Mouse (Mus musculus): ENCODE data around the gene Tnrc6c. TPM values are rescaled to one million over a fixed set of nuclear protein-coding genes. Genes with fewer than 3 reads are reported as not detected.

Gene Tnrc6c
- polyA plus RNA-seq, 1 experiment from 2014 or later = 10.5 TPM

GRCm38 (mm10) chr11:117619581-117619980 lies 34.5 kb upstream of the Tnrc6c start:
- Histone ChIP-seq H3K4me3 (replicated peaks) (no peak overlapping the region), H3K9me3 (replicated peaks) (no peaks in the 10 kb centered on the region), H3K4me1 (peaks cover 38% of the 10 kb centered on the region), H3K36me3 (no peaks in the 10 kb centered on the region), H3K9ac (no peak overlapping the region), H3K27ac (no peak overlapping the region), H3K27me3 (peaks cover 47% of the 10 kb centered on the region), H3K4me2 (no peak overlapping the region)
- no peak for ATAC-seq (replicated peaks; ENCODE audit: low FRiP score)
- 21% methylated on average over 10 of the region's 10 CpGs for WGBS

GRCm38 (mm10) chr11:117625196-117625595 lies 28.9 kb upstream of the Tnrc6c start:
- no peaks in the 10 kb centered on the region for H3K9me3 ChIP-seq (replicated peaks)
- no peaks in the 10 kb centered on the region for H3K36me3 ChIP-seq
- 82% methylated on average over 4 of the region's 4 CpGs for WGBS
- H3K4me3 ChIP-seq (replicated peaks) = no peak overlapping the region
- no peak overlapping the region for H3K4me2 ChIP-seq
- peaks cover 33% of the 10 kb centered on the region for H3K27me3 ChIP-seq
- no peak for ATAC-seq (replicated peaks; ENCODE audit: low FRiP score)
- H3K4me1 ChIP-seq = peaks cover 12% of the 10 kb centered on the region; the same call in 1 of the 2 replicates
- no peak overlapping the region for H3K9ac ChIP-seq
- no peak overlapping the region for H3K27ac ChIP-seq

GRCm38 (mm10) chr11:117626557-117626956 lies 27.5 kb upstream of the Tnrc6c start:
- no peaks in the 10 kb centered on the region for H3K9me3 ChIP-seq (replicated peaks)
- H3K4me2 ChIP-seq = no peak overlapping the region
- H3K27ac ChIP-seq = no peak overlapping the region
- no peak overlapping the region for H3K4me3 ChIP-seq (replicated peaks)
- H3K9ac ChIP-seq = no peak overlapping the region
- H3K36me3 ChIP-seq = no peaks in the 10 kb centered on the region
- 68% methylated on average over 6 of the region's 6 CpGs for WGBS
- peaks cover 10% of the 10 kb centered on the region; the same call in 1 of the 2 replicates for H3K4me1 ChIP-seq
- ATAC-seq (replicated peaks; ENCODE audit: low FRiP score) = no peak
- peaks cover 33% of the 10 kb centered on the region for H3K27me3 ChIP-seq

- H3K9ac ChIP-seq = 0 out of 2 replicates have a peak overlapping the region, but pooled peaks have one; percentile 10
- H3K4me2 ChIP-seq = no peak overlapping the region
- H3K4me3 ChIP-seq (replicated peaks) = no peak overlapping the region
- 28% methylated on average over 5 of the region's 5 CpGs for WGBS
- no peak overlapping the region for H3K27ac ChIP-seq
- H3K36me3 ChIP-seq = no peaks in the 10 kb centered on the region
- ATAC-seq (replicated peaks; ENCODE audit: low FRiP score) = no peak
- H3K9me3 ChIP-seq (replicated peaks) = no peaks in the 10 kb centered on the region
- peaks cover 33% of the 10 kb centered on the region for H3K27me3 ChIP-seq
- peaks cover 10% of the 10 kb centered on the region; the same call in 1 of the 2 replicates for H3K4me1 ChIP-seq
Observed at GRCm38 (mm10) chr11:117627060-117627562, 27.0 kb upstream of the Tnrc6c start.

GRCm38 (mm10) chr11:117627746-117628311 lies 26.3 kb upstream of the Tnrc6c start:
- Histone ChIP-seq H3K27ac (no peak overlapping the region), H3K36me3 (no peaks in the 10 kb centered on the region), H3K4me3 (replicated peaks) (no peak overlapping the region), H3K9me3 (replicated peaks) (no peaks in the 10 kb centered on the region), H3K9ac (no peak overlapping the region), H3K4me2 (no peak overlapping the region), H3K27me3 (peaks cover 33% of the 10 kb centered on the region), H3K4me1 (peaks cover 10% of the 10 kb centered on the region; the same call in 1 of the 2 replicates)
- ATAC-seq (replicated peaks; ENCODE audit: low FRiP score) = no peak
- WGBS = 18% methylated on average over 9 of the region's 9 CpGs

GRCm38 (mm10) chr11:117628312-117628779 lies 25.7 kb upstream of the Tnrc6c start:
- peaks cover 10% of the 10 kb centered on the region; the same call in 1 of the 2 replicates for H3K4me1 ChIP-seq
- H3K4me3 ChIP-seq (replicated peaks) = no peak overlapping the region
- 13% methylated on average over 9 of the region's 9 CpGs for WGBS
- no peak overlapping the region for H3K9ac ChIP-seq
- peaks cover 33% of the 10 kb centered on the region for H3K27me3 ChIP-seq
- H3K27ac ChIP-seq = no peak overlapping the region
- H3K36me3 ChIP-seq = no peaks in the 10 kb centered on the region
- H3K9me3 ChIP-seq (replicated peaks) = no peaks in the 10 kb centered on the region
- H3K4me2 ChIP-seq = no peak overlapping the region
- no peak for ATAC-seq (replicated peaks; ENCODE audit: low FRiP score)

DNA sequence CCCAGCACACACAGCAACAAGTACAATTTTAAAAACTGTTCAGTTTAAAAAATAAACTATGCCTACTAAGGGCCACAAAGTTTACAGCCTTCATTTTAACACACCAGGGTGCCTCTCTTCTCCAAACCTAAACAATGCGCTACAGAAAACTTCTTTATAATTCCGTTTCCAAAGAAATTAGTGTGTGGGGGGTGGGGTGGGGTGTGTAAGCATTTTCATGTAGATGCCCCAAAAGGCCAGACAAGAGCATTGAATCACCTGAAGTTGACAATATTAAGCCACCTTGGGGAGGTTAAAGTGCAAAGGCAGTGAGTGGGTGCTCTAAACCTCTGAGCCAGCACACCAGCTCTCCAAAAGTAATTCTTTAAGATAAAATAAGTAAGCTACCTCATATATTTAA lies 24.2 kb upstream of the Tnrc6c start:
- Histone ChIP-seq H3K36me3 (no peaks in the 10 kb centered on the region), H3K4me2 (no peak overlapping the region), H3K27me3 (peaks cover 38% of the 10 kb centered on the region), H3K27ac (no peak overlapping the region), H3K4me3 (replicated peaks) (no peak overlapping the region), H3K9ac (no peak overlapping the region), H3K9me3 (replicated peaks) (no peaks in the 10 kb centered on the region), H3K4me1 (peaks cover 10% of the 10 kb centered on the region; the same call in 1 of the 2 replicates)
- ATAC-seq (replicated peaks; ENCODE audit: low FRiP score) = no peak
- 77% methylated on average over 2 of the region's 2 CpGs for WGBS

- WGBS = 91% methylated on average over 10 of the region's 11 CpGs
- no peak for ATAC-seq (replicated peaks; ENCODE audit: low FRiP score)
- H3K36me3 ChIP-seq = no peaks in the 10 kb centered on the region
- H3K4me3 ChIP-seq (replicated peaks) = no peak overlapping the region
- no peak overlapping the region for H3K4me2 ChIP-seq
- H3K27ac ChIP-seq = no peak overlapping the region
- peaks cover 41% of the 10 kb centered on the region for H3K27me3 ChIP-seq
- H3K9me3 ChIP-seq (replicated peaks) = no peaks in the 10 kb centered on the region
- H3K4me1 ChIP-seq = peaks cover 10% of the 10 kb centered on the region; the same call in 1 of the 2 replicates
- H3K9ac ChIP-seq = no peak overlapping the region
Observed at GRCm38 (mm10) chr11:117630868-117631565, 23.1 kb upstream of the Tnrc6c start.

DNA sequence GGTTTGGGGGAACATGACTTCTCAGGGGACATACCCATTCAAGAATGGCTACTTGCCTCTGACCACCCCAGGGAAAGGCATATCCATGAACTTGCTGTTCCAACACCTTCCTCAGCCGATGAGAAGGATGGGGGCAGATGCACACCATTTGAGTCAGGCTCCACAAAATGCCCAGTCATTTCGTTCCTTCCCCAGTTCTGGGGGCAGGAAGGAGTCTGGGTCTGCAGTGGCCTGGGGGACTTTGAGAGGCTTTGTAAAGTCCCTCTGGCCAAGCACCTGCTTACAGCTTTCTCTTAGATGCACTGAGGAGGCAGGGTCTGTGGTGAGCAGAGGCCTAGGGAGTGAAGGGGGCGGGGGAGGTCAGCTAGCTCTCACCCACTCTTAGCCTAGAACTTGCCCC lies 20.8 kb upstream of the Tnrc6c start:
- H3K9ac ChIP-seq = no peak overlapping the region
- WGBS = 89% methylated on average over 3 of the region's 3 CpGs
- peaks cover 3% of the 10 kb centered on the region; the same call in 1 of the 2 replicates for H3K4me1 ChIP-seq
- no peak for ATAC-seq (replicated peaks; ENCODE audit: low FRiP score)
- H3K4me2 ChIP-seq = no peak overlapping the region
- no peaks in the 10 kb centered on the region for H3K36me3 ChIP-seq
- H3K9me3 ChIP-seq (replicated peaks) = no peaks in the 10 kb centered on the region
- H3K27ac ChIP-seq = no peak overlapping the region
- no peak overlapping the region for H3K4me3 ChIP-seq (replicated peaks)
- peaks cover 23% of the 10 kb centered on the region for H3K27me3 ChIP-seq

DNA sequence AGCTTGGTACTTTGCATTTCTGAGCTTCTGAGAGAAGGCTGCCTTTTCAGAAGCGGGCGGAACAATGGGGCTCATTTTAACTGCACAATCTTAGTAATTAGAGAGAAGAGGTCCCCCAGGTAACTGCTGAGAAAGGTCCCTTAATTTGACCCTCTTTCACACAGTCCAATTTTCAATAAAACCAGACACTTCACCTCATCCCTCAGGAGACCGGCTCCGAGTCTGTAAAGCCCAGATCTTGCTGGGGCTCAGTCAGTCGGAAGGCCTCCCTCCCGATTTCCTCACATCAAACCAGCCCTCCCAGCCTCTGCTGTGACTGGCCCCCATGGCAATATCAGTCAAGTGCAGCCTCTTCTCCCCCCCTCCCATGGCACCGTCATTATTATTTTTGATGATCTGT lies 15.7 kb upstream of the Tnrc6c start:
- no peak overlapping the region for H3K27ac ChIP-seq
- no peak for ATAC-seq (replicated peaks; ENCODE audit: low FRiP score)
- WGBS = 62% methylated on average over 7 of the region's 7 CpGs
- H3K4me3 ChIP-seq (replicated peaks) = no peak overlapping the region
- no peaks in the 10 kb centered on the region for H3K36me3 ChIP-seq
- H3K4me1 ChIP-seq = 0 out of 2 replicates have a peak, but pooled peaks cover 5% of the 10 kb centered on the region
- no peak overlapping the region for H3K9ac ChIP-seq
- peaks cover 19% of the 10 kb centered on the region; the same call in 1 of the 2 replicates for H3K27me3 ChIP-seq
- no peaks in the 10 kb centered on the region for H3K9me3 ChIP-seq (replicated peaks)
- no peak overlapping the region for H3K4me2 ChIP-seq

DNA sequence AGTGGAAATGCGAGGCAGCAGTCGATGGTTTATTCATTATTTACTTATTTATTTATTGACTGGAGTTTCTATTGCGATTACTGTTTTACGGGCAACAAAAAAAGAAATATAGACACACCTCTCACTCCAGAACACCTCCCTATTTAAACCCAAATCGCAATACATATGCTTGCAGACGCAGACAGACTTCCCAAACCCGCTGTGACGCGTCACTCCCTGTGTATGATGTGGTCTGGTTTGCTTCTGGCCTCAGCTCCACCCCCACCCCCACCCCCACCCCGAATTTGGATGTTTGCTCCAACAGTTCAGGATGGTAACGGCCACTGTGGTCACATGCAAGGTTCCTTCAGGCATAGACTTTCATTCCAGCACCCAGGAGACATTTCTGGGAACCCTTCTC lies 15.3 kb upstream of the Tnrc6c start:
- no peak for ATAC-seq (replicated peaks; ENCODE audit: low FRiP score)
- Histone ChIP-seq H3K4me2 (no peak overlapping the region), H3K27ac (no peak overlapping the region), H3K9me3 (replicated peaks) (no peaks in the 10 kb centered on the region), H3K4me3 (replicated peaks) (no peak overlapping the region), H3K27me3 (peaks cover 18% of the 10 kb centered on the region; the same call in 1 of the 2 replicates), H3K9ac (no peak overlapping the region), H3K36me3 (no peaks in the 10 kb centered on the region), H3K4me1 (0 out of 2 replicates have a peak, but pooled peaks cover 5% of the 10 kb centered on the region)
- WGBS = 67% methylated on average over 11 of the region's 11 CpGs

- H3K9ac ChIP-seq = no peak overlapping the region
- H3K4me3 ChIP-seq (replicated peaks) = no peak overlapping the region
- no peak overlapping the region for H3K27ac ChIP-seq
- WGBS = 76% methylated on average over 7 of the region's 7 CpGs
- H3K36me3 ChIP-seq = no peaks in the 10 kb centered on the region
- no peak for ATAC-seq (replicated peaks; ENCODE audit: low FRiP score)
- 0 out of 2 replicates have a peak, but pooled peaks cover 5% of the 10 kb centered on the region for H3K4me1 ChIP-seq
- no peak overlapping the region for H3K4me2 ChIP-seq
- peaks cover 20% of the 10 kb centered on the region; the same call in 1 of the 2 replicates for H3K27me3 ChIP-seq
- no peaks in the 10 kb centered on the region for H3K9me3 ChIP-seq (replicated peaks)
Observed at GRCm38 (mm10) chr11:117639331-117639970, 14.6 kb upstream of the Tnrc6c start.
